Mouse (Mus musculus) myocyte (in vitro differentiated cells): ENCODE results near the gene Tspan18. TPM values are rescaled to one million over a fixed set of nuclear protein-coding genes. Genes with fewer than 3 reads are reported as not detected.

Experiments used
- H3K27me3 ChIP-seq: one replicate; pipeline ENCODE4 v1.6.1; 2011; ENCODE audit not compliant: control insufficient read depth, insufficient read depth, insufficient read length
- H3K36me3 ChIP-seq: one replicate; pipeline ENCODE4 v1.6.1; 2011; ENCODE audit not compliant: control insufficient read depth, insufficient read depth
- H3K4me2 ChIP-seq: one replicate; pipeline ENCODE4 v1.6.1; 2011; ENCODE audit warnings: low read depth, control low read depth
- H3K4me3 ChIP-seq: one replicate; pipeline ENCODE4 v1.5.1; 2011; ENCODE audit warnings: mild to moderate bottlenecking, control low read depth, moderate library complexity
- H3K79me2 ChIP-seq: one replicate; pipeline ENCODE4 v1.6.1; 2011; ENCODE audit not compliant: control insufficient read depth, insufficient read depth
- H3ac ChIP-seq: one replicate; pipeline ENCODE4 v1.6.1; 2011; ENCODE audit not compliant: control insufficient read depth, insufficient read length
- CEBPB ChIP-seq: IDR thresholded peaks from 2 replicates; pipeline ENCODE4 v1.6.1; 2011; ENCODE audit warnings: mild to moderate bottlenecking, moderate library complexity; ENCODE audit not compliant: poor library complexity, insufficient read depth, severe bottlenecking
- E2F4 ChIP-seq: IDR thresholded peaks from one replicate; pipeline ENCODE4 v1.6.1; 2011; ENCODE audit warnings: mild to moderate bottlenecking, control low read depth, moderate library complexity; ENCODE audit not compliant: insufficient read depth
- MAX ChIP-seq: IDR thresholded peaks from one replicate; pipeline ENCODE4 v1.6.1; 2011; ENCODE audit warnings: low read depth, mild to moderate bottlenecking, control low read depth
- MYOD1 ChIP-seq, 3 experiments: IDR thresholded peaks; one replicate each; pipeline ENCODE4 v1.6.1; 2011; ENCODE audit warnings: control low read depth in 2 of 3, low read depth in 2 of 3, mild to moderate bottlenecking in 2 of 3, moderate library complexity in 1 of 3; ENCODE audit not compliant: insufficient read length in 2 of 3, control insufficient read depth in 1 of 3
- MYOG ChIP-seq, 3 experiments: IDR thresholded peaks; one replicate each; pipeline ENCODE4 v1.6.1; 2011; ENCODE audit warnings: control low read depth in 2 of 3, low read depth in 2 of 3, mild to moderate bottlenecking in 2 of 3; ENCODE audit not compliant: insufficient read length in 2 of 3, control insufficient read depth in 1 of 3, insufficient read depth in 1 of 3
- POLR2A ChIP-seq: IDR thresholded peaks from one replicate; pipeline ENCODE4 v1.6.1; 2011; ENCODE audit warnings: low read depth, mild to moderate bottlenecking, control low read depth, moderate library complexity; ENCODE audit not compliant: insufficient read length
- POLR2AphosphoS2 ChIP-seq: IDR thresholded peaks from one replicate; pipeline ENCODE4 v1.6.1; 2011; ENCODE audit warnings: low read depth, control low read depth; ENCODE audit not compliant: insufficient read length
- REST ChIP-seq: IDR thresholded peaks from one replicate; pipeline ENCODE4 v1.6.1; 2011; ENCODE audit warnings: mild to moderate bottlenecking, control low read depth, moderate library complexity; ENCODE audit not compliant: insufficient read depth, insufficient read length
- SRF ChIP-seq: IDR thresholded peaks from one replicate; pipeline ENCODE4 v1.6.1; 2011; ENCODE audit warnings: low read depth; ENCODE audit not compliant: control insufficient read depth, insufficient read length
- TCF12 ChIP-seq: IDR thresholded peaks from one replicate; pipeline ENCODE4 v1.6.1; 2011; ENCODE audit warnings: mild to moderate bottlenecking, control low read depth; ENCODE audit not compliant: poor library complexity, insufficient read depth, severe bottlenecking
- TCF3 ChIP-seq: IDR thresholded peaks from one replicate; pipeline ENCODE4 v1.6.1; 2011; ENCODE audit warnings: low read depth, control low read depth; ENCODE audit not compliant: insufficient read length
- USF1 ChIP-seq: IDR thresholded peaks from one replicate; pipeline ENCODE4 v1.6.1; 2011; ENCODE audit warnings: low read depth, mild to moderate bottlenecking, control low read depth, moderate library complexity
- polyA plus RNA-seq: library from polyadenylated mRNA; unstranded; fragments of >200 nt; fragmentation: generic; extraction: Trizol; gene quantifications from one replicate; pipeline ENCODE4 v1.2.1, GENCODE M21; 2012; ENCODE audit warnings: missing spikeins

Tspan18 gene
- polyA plus RNA-seq: 0.02 TPM

DNA sequence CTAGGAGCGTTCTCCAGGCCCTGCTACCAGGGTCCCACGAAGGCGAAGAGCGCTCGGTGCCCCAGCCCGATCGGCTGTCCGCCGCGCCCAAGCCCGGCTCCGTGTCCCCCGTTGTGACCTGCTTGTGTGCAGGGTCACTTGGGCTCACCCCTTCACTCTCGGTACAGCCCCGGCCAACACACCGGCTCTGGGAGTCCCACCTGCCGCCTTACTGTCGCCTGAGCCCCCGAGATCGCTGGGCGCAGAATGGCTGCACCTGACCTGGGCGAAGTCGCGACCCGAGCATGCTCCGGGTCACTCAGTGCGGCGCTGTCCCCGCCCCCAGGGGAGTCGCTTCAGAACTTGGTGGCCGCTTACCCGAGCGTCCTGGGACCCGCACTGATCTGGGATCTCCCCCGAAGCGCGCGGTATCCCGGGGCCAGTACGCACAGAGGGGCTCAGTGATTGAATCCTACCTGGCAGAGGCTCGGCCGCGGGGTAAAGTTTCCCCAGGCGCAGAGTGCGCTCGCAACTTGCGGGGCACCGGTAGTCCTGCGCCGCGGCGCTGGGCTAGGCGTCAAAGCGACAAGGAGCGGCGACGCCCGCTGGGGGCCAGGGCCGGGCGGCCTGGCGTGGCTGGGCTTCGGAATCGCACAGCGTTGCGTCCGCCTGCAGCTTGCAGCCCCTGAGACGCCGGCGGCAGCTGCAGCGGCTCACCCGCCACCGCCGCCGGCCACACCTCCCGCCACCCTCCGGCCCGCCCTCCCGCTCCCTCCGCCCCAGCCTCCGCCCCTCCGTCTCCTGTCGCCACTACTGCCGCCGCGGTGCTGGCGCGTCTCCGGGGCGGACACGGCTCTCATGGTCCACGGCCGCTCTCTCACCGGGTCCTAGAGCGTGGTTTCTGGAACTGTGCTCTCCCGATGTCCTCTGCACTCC lies at the start of gene Tspan18:
Tspan18 (minus strand) TSS at position 689 of the 915 bp plus-strand sequence.
- Histone ChIP-seq H3K4me2 (peak within 1 kb of the TSS; percentile 82), H3ac (no peak within 1 kb of the TSS), H3K79me2 (no peaks in the 10 kb centered on the region), H3K36me3 (no peaks in the 10 kb centered on the region), H3K27me3 (peaks cover 69% of the 10 kb centered on the region), H3K4me3 (no peak within 1 kb of the TSS)
- TF ChIP-seq POLR2AphosphoS2 (no peak), MYOD1 (IDR thresholded peaks at IDR 0.05; ENCODE audit: control insufficient read depth in 1 of 3, insufficient read length in 2 of 3, low read depth in 2 of 3) (peak in 2 of 3 experiments; percentile 49 to 87), MYOG (IDR thresholded peaks at IDR 0.05; ENCODE audit: control insufficient read depth in 1 of 3, insufficient read depth in 1 of 3, insufficient read length in 2 of 3, low read depth in 2 of 3) (peak in 2 of 3 experiments; percentile 33 to 61)

DNA sequence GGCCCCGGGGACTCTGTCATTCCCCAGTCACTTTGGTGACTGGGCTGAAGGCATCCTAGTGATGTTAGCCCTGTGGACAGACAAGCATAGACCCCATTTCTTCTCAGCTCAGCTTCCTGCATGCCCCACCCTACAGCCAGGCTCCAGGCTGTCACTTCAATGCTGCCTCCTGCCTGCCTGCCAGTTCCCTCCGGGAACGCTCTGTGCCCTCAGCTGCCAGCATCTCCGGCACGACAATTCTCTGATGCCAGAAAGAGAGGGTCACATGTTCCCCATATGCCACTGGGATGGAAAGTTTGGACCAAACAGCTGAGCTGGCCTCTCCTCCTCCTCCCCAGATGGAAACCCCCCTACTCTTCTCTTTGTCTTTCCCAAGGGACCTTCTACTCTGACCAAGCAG lies 49.5 kb upstream of the Tspan18 start:
- TF ChIP-seq TCF3 (no peak), USF1 (no peak), REST (no peak), MYOG (IDR thresholded peaks at IDR 0.05; ENCODE audit: control insufficient read depth in 1 of 3, insufficient read depth in 1 of 3, insufficient read length in 2 of 3, low read depth in 2 of 3) (no peak), E2F4 (no peak), TCF12 (no peak), SRF (no peak), MAX (no peak), MYOD1 (IDR thresholded peaks at IDR 0.05; ENCODE audit: control insufficient read depth in 1 of 3, insufficient read length in 2 of 3, low read depth in 2 of 3) (no peak), CEBPB (no peak), POLR2AphosphoS2 (no peak), POLR2A (no peak)

DNA sequence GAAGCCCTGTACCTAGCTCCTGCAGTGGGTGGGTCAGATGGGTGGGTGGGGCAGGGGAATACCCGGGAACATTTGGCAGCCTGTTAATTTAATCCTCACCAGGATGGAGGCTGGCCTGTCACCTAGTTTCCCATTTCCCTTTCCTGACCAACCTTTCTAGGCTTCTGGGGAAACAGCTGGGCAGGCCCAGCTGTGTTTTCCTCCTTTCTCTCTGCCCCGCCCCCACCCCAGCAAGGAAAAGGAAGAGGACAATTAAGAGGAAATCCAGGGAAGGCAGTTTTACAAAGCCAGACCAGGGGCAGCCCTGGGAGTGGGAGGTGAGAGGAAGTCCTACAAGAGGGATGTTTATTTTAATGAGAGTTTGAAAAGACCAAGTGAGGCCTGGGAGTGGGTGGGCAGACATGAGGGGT lies 46.4 kb upstream of the Tspan18 start:
- Histone ChIP-seq H3K4me3 (no peak overlapping the region), H3K27me3 (peaks cover 21% of the 10 kb centered on the region), H3K36me3 (no peaks in the 10 kb centered on the region), H3ac (no peak overlapping the region), H3K4me2 (no peak overlapping the region), H3K79me2 (no peaks in the 10 kb centered on the region)
- no peak for TF ChIP-seq MAX
- no peak for TF ChIP-seq REST
- no peak for TF ChIP-seq MYOG (IDR thresholded peaks at IDR 0.05; ENCODE audit: control insufficient read depth in 1 of 3, insufficient read depth in 1 of 3, insufficient read length in 2 of 3, low read depth in 2 of 3)
- no peak for TF ChIP-seq CEBPB
- no peak for TF ChIP-seq POLR2A
- no peak for TF ChIP-seq TCF12
- no peak for TF ChIP-seq POLR2AphosphoS2
- TF ChIP-seq E2F4: no peak
- TF ChIP-seq TCF3: no peak
- TF ChIP-seq MYOD1 (IDR thresholded peaks at IDR 0.05; ENCODE audit: control insufficient read depth in 1 of 3, insufficient read length in 2 of 3, low read depth in 2 of 3): no peak
- TF ChIP-seq SRF: no peak
- TF ChIP-seq USF1: no peak

More for the DNA sequence above, 49.5 kb upstream of the Tspan18 start:
- H3K4me2 ChIP-seq: no peak overlapping the region
- H3K36me3 ChIP-seq: no peaks in the 10 kb centered on the region
- no peaks in the 10 kb centered on the region for H3K79me2 ChIP-seq
- no peak overlapping the region for H3K4me3 ChIP-seq
- H3ac ChIP-seq: no peak overlapping the region
- H3K27me3 ChIP-seq: peaks cover 30% of the 10 kb centered on the region

DNA sequence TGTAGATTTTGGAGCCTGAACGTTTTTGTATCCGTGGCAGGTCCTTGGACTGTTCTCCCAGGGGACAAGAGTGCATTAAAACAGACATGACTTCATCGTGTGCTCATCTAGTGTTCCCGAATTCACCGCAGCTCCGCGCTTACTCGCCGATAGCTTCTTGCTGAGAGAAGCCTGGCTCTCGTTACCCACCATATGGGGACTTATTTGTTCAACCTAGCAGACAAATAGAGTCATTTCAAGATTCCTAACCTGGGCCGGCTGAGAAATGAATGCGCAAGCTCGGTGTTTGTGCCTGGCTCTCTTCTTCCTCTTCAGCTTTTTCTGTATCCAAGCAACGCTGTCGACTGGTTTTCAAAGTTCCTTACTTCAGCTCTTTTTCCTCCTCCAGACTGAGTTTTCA lies 43.5 kb upstream of the Tspan18 start:
- TF ChIP-seq CEBPB: no peak

DNA sequence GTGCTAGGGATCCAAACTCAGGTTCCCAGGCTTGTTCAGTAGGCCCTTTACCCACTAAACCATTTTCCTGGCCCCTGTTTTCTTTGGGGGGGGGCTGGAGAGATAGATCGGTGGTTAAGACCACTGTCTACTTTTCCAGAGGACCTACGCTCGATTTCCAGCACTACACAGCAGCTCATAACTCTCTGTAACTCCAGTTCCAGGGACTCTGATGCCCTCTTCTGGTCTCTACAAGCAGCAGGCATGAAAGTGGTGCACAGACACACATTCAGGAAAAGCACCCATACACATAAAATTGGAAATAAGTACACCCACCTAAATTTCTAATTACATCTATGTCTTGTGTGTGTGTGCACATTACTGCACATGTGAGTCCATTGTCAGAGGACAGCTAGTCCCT lies 42.9 kb upstream of the Tspan18 start:
- TF ChIP-seq SRF: no peak
- no peak for TF ChIP-seq MAX
- TF ChIP-seq TCF3: no peak
- TF ChIP-seq MYOD1 (IDR thresholded peaks at IDR 0.05; ENCODE audit: control insufficient read depth in 1 of 3, insufficient read length in 2 of 3, low read depth in 2 of 3): no peak
- TF ChIP-seq USF1: no peak
- H3K27me3 ChIP-seq: peaks cover 6% of the 10 kb centered on the region
- H3K4me2 ChIP-seq: no peak overlapping the region
- H3K4me3 ChIP-seq: no peak overlapping the region
- no peak overlapping the region for H3ac ChIP-seq
- no peaks in the 10 kb centered on the region for H3K36me3 ChIP-seq
- no peaks in the 10 kb centered on the region for H3K79me2 ChIP-seq

More for the DNA sequence above, 43.5 kb upstream of the Tspan18 start:
- no peak overlapping the region for H3ac ChIP-seq
- H3K27me3 ChIP-seq: peaks cover 6% of the 10 kb centered on the region
- no peak overlapping the region for H3K4me3 ChIP-seq
- no peaks in the 10 kb centered on the region for H3K36me3 ChIP-seq
- H3K79me2 ChIP-seq: no peaks in the 10 kb centered on the region
- no peak overlapping the region for H3K4me2 ChIP-seq
